Mouse (Mus musculus) liver, adult 2 months (tissue): ENCODE data around the gene Depdc1b.

Source experiments
- CTCF ChIP-seq: fragments of 200-500 bp; IDR thresholded peaks from 2 replicates; pipeline ENCODE4 v1.5.1; 2011; ENCODE audit warnings: low read depth, low read length, control low read depth
- POLR2A ChIP-seq: fragments of 200-500 bp; IDR thresholded peaks from 2 replicates; pipeline ENCODE4 v1.6.1; 2011; ENCODE audit warnings: low read length, control low read depth; ENCODE audit not compliant: insufficient read depth; ENCODE audit errors: extremely low read depth

- TF ChIP-seq CTCF (no peak), POLR2A (no peak)
These were observed 26.7 kb upstream of the Depdc1b start for GRCm38 (mm10) chr13:108289436-108289835.
